Mouse (Mus musculus): ENCODE data around the gene Ralgds. TPM values are rescaled to one million over a fixed set of nuclear protein-coding genes. Genes with fewer than 3 reads are reported as not detected.
"Not testable (repeated sequence)": the region's sequence is repeated elsewhere in the genome, so short reads cannot be mapped to it uniquely, and the experiment has no call there.

The Ralgds gene
- 100 to 1,000 TPM in 1 of 4 experiments, 10 to 100 TPM in 3; 89.1 to 103 (median 96.7) TPM for total RNA-seq (2022)

- peak in 1 of 2 experiments; percentile 57 for DNase-seq (ENCODE audit: low spot score in 2 of 2)
These were observed at the start of gene Ralgds for GRCm38 (mm10) chr2:28512798-28513401. Gene Ralgds, plus strand, starts transcription at chr2:28513125.

DNA sequence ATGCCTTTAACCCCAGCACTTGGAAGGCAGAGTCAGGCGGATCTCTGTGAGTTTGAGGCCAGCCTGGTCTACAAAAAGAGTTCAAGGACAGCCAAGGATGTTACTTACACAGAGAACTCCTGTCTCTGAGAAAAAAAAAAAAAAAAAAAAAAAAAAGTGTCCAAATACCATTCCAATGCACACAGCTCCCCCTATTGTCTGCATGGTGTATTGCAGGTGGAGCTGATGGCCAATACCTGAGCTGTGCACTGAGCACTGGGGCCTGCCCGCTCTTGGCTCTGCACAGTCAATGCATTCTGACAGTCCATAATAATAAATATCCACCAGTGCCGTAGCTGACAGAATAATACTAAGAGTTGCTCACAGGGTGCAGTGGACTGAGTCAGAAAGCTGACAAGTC, 49.0 kb upstream of the Ralgds start:
- DNase-seq (ENCODE audit: low spot score in 2 of 2): peak; percentile 60 to 61

DNA sequence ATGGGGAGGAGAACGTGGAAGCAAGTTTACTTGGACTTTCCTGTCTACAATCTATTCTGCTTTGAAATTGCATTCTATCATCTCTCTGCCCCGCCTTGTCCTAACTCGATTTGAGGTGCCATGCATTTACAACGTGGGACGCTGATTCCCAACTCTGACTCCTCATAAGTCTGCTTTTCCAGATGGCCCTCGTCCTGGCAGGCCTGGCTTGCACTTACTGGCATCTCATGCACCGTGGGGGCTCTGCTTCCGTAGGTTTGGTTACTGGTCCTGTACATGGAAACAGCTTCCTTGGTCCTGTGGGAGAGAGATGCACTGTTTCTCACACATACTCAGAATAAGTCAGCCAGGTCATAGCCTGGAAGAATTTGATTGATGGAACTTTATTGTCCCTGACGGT, 48.0 kb upstream of the Ralgds start:
- no peak for DNase-seq (ENCODE audit: low spot score in 2 of 2)

- DNase-seq (ENCODE audit: low spot score in 2 of 2): peak; percentile 37 to 77
These were observed 46.9 kb upstream of the Ralgds start, which contains the start of gene 1700007K13Rik for GRCm38 (mm10) chr2:28465836-28466518. Gene 1700007K13Rik, minus strand, starts transcription at chr2:28466332.

DNA sequence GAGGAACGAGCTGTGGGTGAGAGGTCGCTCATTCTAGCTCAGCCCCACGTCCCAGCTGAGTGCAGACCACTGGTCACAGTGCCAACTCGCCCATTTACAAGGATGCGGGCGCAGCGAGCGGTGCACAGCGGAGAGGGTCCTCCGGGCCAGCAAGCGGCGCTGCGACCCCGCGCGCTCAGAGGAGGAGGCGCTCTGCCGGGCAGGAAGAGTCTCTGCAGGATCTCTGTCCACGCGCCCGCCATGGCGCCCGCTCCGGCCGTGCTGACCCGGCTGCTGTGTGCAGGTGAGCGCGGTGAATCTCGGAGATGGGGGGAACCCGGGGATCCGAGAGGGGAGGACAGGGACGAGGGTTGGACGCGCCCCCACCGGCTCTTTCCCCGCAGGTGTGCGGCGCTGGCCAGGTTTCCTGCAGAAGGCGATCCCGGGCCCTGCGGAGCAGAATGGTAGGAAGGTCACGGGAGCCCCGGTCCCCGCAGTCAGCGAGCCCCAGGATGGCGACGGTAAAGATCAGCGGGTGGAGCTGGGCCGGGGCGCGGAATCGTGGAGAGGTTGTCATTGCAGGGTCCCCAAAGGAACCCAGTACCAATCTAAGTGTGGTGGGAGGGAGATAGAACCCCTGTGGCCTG, 45.0 kb upstream of the Ralgds start, which contains the start of gene Mrps2:
Mrps2 (plus strand) TSS at position 207 of the 626 bp plus-strand sequence.
- DNase-seq (ENCODE audit: low spot score in 2 of 2): peak; percentile 69 to 83

DNA sequence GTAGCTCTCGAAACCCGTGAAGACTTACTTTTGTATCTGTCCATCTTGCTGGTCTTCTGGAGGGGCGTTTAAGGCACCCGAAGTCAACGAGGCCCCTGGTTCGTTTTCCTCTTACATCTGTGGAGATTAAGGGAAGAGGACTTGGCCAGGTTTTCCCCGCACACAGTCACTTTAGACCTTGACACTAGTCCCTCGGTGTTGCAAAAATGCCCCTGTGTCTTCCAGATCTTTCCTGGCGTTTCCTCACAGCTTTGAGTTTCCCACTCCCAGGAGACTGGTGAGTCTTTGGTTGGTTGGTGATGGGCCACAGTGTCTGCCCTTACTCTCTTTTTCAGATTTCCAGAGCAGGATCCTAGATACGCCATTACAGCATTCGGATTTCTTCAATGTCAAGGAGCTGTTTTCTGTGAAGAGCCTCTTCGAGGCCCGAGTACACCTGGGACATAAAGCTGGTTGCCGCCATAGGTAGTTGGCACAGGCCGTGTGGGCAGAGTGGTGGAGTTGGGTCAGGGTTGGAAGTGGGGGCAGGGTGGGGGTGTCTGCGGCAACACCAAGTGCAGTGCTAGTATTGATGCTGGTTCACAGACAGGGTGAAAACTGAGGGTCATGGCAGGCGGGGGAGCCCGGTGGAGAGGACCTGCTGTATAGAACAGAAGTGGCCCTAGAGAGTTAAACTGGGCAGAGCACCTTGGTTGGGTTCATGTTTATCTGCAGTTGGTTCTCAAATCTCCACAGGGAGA, 44.3 kb upstream of the Ralgds start:
- DNase-seq (ENCODE audit: low spot score in 2 of 2): no peak

DNA sequence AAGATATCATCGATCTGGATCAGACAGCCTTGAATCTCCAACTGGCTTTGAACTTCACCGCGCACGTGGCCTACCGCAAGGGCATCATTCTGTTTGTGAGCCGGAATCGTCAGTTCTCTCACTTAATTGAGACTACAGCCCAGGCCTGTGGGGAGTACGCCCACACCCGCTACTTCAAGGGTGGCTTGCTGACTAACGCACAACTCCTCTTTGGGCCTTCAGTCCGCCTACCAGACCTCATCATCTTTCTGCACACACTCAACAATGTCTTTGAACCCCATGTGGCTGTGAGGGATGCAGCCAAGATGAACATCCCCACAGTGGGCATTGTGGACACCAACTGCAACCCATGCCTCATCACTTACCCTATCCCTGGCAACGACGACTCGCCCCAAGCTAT, 43.5 kb upstream of the Ralgds start:
- DNase-seq (ENCODE audit: low spot score in 2 of 2): no peak

- DNase-seq (ENCODE audit: low spot score in 2 of 2): no peak
These were observed 42.3 kb upstream of the Ralgds start for GRCm38 (mm10) chr2:28470591-28470990.

- DNase-seq (ENCODE audit: low spot score in 2 of 2): not testable (repeated sequence)
These were observed 40.9 kb upstream of the Ralgds start for GRCm38 (mm10) chr2:28472011-28472410.

DNA sequence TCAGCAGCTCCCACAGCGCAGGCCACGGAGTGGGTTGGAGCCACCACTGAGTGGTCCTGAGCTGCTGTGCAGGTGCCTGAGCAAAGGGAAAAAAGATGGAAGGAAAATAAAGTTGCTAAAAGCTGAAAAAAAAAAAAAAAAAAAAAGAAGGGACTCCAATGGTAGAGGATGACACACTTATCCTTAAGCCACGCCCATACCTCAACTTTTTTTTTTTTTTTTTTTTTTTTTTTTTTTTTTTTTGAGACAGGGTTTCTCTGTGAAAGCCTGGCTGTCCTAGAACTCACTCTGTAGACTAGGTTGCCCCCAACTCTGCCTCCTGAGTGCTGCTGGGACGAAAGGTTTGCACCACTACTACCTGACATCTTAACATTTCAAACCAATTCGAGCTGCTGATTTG, 34.9 kb upstream of the Ralgds start:
- not testable (repeated sequence) for DNase-seq (ENCODE audit: low spot score in 2 of 2)

DNA sequence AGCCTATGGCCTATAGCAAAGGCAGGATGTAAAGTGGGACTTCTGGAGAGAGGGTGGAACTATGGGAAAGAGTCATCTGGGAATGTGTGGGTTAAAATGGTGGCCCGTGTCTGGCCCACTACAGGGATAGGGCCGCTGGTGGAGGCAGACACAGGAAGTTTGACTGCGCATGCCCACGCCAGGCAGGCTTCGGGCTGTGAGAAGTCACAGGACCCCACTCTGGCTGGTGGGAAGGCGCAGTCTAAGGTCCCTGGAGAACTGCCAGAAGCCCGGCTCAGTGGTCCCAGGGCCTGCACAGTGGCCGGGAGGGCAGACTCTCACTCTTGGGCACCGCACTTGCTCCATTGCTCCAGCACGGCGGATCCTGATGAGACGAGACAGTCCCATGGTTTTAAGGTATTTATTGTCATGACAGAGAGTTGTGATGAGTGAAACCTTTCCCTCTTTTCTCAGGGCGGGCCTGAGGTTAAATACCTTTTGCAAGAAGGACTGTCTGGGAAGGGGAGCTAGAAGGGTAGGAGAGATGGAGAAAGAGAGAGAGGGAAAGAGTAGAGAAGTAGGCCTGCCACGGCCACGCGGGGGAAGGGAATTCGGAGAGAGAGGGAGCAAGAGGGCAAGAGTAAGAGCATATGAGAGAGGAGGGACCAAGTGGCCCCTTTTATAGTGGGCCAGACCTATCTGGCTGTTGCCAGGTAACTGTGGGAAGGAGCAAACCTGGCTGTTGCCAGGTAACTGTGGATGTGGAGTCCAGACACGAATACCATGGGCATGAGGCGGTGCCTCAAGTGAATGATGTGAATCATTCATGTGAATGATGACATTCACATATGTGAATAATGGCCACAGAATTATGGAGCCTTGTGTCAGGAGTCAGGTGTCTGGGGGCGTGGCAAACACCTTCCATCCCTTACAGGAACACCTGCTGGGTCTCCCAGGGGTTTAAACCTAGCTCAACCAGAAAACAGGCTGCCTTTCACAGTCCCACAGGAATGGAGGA, 33.4 kb upstream of the Ralgds start:
- DNase-seq (ENCODE audit: low spot score in 2 of 2): no peak

- no peak for DNase-seq (ENCODE audit: low spot score in 2 of 2)
These were observed 29.1 kb upstream of the Ralgds start for GRCm38 (mm10) chr2:28483861-28484260.

DNA sequence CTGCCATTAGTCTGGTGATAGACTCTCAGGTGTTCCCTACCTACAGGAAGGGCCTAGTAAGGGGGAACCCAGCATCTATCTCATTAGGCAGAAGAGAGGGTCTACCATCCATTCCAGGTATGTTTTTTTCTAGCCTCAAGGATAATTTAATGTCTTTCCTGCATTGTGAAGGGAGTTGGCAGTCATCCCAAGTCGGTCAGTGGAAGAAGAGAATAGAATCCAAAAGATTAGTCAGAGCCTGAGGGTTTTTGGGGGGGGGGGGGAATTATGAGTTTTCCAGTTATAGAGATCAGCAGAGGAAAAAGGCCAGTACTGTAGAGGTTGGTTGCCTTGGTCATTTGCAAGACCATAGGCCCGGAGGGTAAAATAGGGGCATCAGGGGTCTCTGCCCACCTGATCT, 18.4 kb upstream of the Ralgds start:
- no peak for DNase-seq (ENCODE audit: low spot score in 2 of 2)

- DNase-seq (ENCODE audit: low spot score in 2 of 2): no peak
These were observed 17.6 kb upstream of the Ralgds start for GRCm38 (mm10) chr2:28495207-28495756.

GRCm38 (mm10) chr2:28495801-28496595, 16.9 kb upstream of the Ralgds start:
- no peak for DNase-seq (ENCODE audit: low spot score in 2 of 2)

- no peak for DNase-seq (ENCODE audit: low spot score in 2 of 2)
These were observed 16.3 kb upstream of the Ralgds start, which contains the start of gene Gbgt1 for GRCm38 (mm10) chr2:28496671-28497070. Gene Gbgt1, plus strand, starts transcription at chr2:28496891.

- no peak for DNase-seq (ENCODE audit: low spot score in 2 of 2)
These were observed 15.4 kb upstream of the Ralgds start for GRCm38 (mm10) chr2:28497561-28497960.

- DNase-seq (ENCODE audit: low spot score in 2 of 2): no peak
These were observed 14.5 kb upstream of the Ralgds start for GRCm38 (mm10) chr2:28498431-28498830.

DNA sequence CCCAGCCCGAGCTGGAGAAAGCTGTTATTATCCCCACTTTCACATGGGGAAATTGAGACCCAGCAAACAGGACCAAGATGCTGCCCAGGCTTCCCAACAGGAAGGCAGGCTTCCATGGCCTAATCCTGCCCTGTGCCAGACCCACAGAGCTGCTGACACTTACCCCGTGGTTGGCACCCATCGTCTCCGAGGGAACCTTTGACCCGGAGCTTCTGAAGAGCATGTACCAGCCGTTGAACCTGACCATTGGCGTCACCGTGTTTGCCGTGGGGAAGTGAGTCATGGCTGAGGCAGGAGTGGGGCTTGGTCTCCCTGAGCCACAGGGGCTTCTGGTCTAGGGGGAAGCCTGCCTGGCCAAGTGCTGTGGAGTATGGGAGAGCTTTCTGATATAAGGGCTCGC, 9.9 kb upstream of the Ralgds start:
- DNase-seq (ENCODE audit: low spot score in 2 of 2): no peak
